Mouse (Mus musculus): ENCODE results near the gene Cdh4. TPM values are rescaled to one million over a fixed set of nuclear protein-coding genes. Genes with fewer than 3 reads are reported as not detected.

The Cdh4 gene
- polyA plus RNA-seq, 1 experiment from 2014 or later: 1.1 TPM

DNA sequence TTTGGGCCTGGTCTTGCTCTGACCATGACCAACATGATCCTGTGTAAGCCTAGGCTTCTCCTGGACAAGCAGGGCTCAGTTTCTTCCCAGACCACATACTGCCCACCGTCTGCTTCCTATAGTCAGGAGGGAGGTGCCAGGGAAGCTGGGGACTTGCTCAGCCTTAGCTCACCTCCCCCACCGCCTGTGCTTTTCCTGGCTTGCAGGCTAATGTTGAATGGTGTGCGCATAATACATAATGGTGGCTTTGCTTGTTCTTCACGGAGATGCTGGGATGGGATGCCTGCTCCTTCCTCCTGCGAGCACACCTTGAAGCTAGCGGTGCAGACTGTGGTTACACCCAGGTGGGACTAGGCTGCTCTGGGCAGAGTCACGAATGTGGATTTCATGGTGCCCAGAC, 84.7 kb downstream of the Cdh4 start:
- Histone ChIP-seq H3K36me3 (ENCODE audit: control insufficient read depth, insufficient read depth, low read length) (no peaks in the 10 kb centered on the region), H3K4me2 (ENCODE audit: low read length) (no peak overlapping the region), H3K9ac (ENCODE audit: low read length) (no peak overlapping the region), H3K4me1 (ENCODE audit: control insufficient read depth in 2 of 2, insufficient read depth in 2 of 2, low read length in 2 of 2) (no peaks in the 10 kb centered on the region), H3K4me3 (ENCODE audit: control insufficient read depth in 1 of 2, insufficient read depth in 1 of 2, low read depth in 1 of 2, low read length in 2 of 2) (no peak overlapping the region), H3K27ac (replicated peaks in 1 of 2; ENCODE audit: control insufficient read depth in 1 of 2, insufficient read depth in 1 of 2, low read depth in 2 of 2, low read length in 2 of 2) (no peak overlapping the region), H3K27me3 (ENCODE audit: control insufficient read depth, insufficient read depth, low read length) (no peaks in the 10 kb centered on the region), H3K9me3 (ENCODE audit: control insufficient read depth, low read length) (0 out of 2 replicates have a peak, but pooled peaks cover 2% of the 10 kb centered on the region)
- WGBS: 69% methylated on average over 7 of the region's 7 CpGs
- ATAC-seq (ENCODE audit: insufficient number of reproducible peaks, insufficient read depth, low FRiP score, low read depth): no peak

DNA sequence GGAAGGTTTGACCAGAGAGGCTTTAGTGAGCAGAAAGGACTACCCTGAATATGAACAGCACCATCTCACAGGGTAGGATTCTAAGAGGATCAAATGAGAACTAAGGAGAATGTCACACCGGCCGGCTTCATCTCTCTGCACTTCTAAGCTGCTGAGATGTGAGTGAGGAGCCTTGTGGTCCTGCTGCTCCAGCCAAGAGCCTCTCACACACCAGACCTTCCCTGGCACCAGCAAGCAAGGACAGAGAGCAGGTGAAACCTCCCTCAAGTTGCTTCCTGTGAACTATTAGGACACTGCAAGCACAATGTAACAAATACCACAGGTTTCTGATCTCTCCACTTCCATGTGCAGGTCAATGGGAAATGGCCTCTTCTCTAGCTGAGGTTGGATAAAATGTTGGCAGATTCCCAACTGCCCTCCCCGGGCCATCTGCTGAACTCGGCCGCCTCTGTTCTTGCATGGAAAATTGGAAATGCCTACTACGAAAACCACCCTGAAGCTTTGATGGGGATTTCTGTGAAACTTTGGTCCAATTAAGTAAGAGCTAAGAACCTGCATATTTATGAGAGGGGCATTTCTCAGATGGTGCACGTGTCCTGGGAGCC, 88.3 kb downstream of the Cdh4 start:
- Histone ChIP-seq H3K4me3 (ENCODE audit: control insufficient read depth in 1 of 2, insufficient read depth in 1 of 2, low read depth in 1 of 2, low read length in 2 of 2) (no peak overlapping the region), H3K9me3 (ENCODE audit: control insufficient read depth, low read length) (0 out of 2 replicates have a peak, but pooled peaks cover 2% of the 10 kb centered on the region), H3K27me3 (ENCODE audit: control insufficient read depth, insufficient read depth, low read length) (no peaks in the 10 kb centered on the region), H3K4me1 (ENCODE audit: control insufficient read depth in 2 of 2, insufficient read depth in 2 of 2, low read length in 2 of 2) (no peaks in the 10 kb centered on the region), H3K9ac (ENCODE audit: low read length) (no peak overlapping the region), H3K27ac (replicated peaks in 1 of 2; ENCODE audit: control insufficient read depth in 1 of 2, insufficient read depth in 1 of 2, low read depth in 2 of 2, low read length in 2 of 2) (no peak overlapping the region), H3K4me2 (ENCODE audit: low read length) (no peak overlapping the region), H3K36me3 (ENCODE audit: control insufficient read depth, insufficient read depth, low read length) (no peaks in the 10 kb centered on the region)
- ATAC-seq (ENCODE audit: insufficient number of reproducible peaks, insufficient read depth, low FRiP score, low read depth): no peak
- 64% methylated on average over 7 of the region's 7 CpGs for WGBS

DNA sequence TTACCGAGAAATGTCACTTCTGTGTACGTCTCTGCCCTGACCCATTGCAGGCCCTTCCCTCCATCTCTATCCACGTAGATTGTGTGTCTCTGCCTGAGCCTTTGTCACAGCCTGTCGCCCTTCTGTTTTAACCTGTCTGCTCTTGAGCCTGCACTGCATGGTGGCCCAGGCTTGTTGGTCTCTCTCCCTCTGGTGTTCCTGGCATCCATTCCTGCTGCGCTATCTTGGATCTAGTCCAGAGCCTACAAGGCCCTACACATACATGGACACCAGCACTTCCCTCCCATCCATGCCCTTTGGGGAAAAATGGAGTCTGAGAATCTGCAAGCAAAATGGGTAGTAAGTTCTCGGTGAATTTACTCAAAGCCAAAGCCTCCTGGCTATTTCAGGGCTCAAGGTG, 91.0 kb downstream of the Cdh4 start:
- no peak overlapping the region for H3K4me3 ChIP-seq (ENCODE audit: control insufficient read depth in 1 of 2, insufficient read depth in 1 of 2, low read depth in 1 of 2, low read length in 2 of 2)
- H3K36me3 ChIP-seq (ENCODE audit: control insufficient read depth, insufficient read depth, low read length): no peaks in the 10 kb centered on the region
- ATAC-seq (ENCODE audit: insufficient number of reproducible peaks, insufficient read depth, low FRiP score, low read depth): no peak
- 0 out of 4 replicates have a peak, but pooled peaks cover 0 to 3% of the 10 kb centered on the region in 2 experiments for H3K4me1 ChIP-seq (ENCODE audit: control insufficient read depth in 2 of 2, insufficient read depth in 2 of 2, low read length in 2 of 2)
- 0 out of 2 replicates have a peak, but pooled peaks cover 3% of the 10 kb centered on the region for H3K27me3 ChIP-seq (ENCODE audit: control insufficient read depth, insufficient read depth, low read length)
- 0 out of 2 replicates have a peak, but pooled peaks cover 2% of the 10 kb centered on the region for H3K9me3 ChIP-seq (ENCODE audit: control insufficient read depth, low read length)
- no peak overlapping the region for H3K27ac ChIP-seq (replicated peaks in 1 of 2; ENCODE audit: control insufficient read depth in 1 of 2, insufficient read depth in 1 of 2, low read depth in 2 of 2, low read length in 2 of 2)
- no peak overlapping the region for H3K4me2 ChIP-seq (ENCODE audit: low read length)
- 69% methylated on average over 6 of the region's 6 CpGs for WGBS
- no peak overlapping the region for H3K9ac ChIP-seq (ENCODE audit: low read length)

DNA sequence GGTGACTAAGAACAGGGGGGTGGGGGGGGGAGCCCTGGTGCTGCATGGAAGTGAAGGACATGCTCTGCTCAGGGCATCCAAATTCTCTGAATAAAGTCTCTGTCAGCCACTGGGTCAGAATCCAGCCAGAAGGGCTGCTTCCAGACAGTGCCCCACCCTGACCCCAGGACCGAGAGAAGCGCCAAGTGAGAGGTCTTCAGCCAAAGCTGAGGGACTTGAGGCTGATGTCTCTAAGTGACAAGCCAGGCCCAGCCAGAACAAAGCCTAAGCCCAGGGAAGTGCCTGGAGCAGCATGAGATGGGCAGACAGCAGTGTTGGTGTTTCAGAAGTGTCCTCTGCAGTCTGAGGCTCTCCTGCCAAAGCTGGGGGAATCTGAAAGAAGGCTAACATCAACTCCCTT, 91.7 kb downstream of the Cdh4 start:
- Histone ChIP-seq H3K4me2 (ENCODE audit: low read length) (no peak overlapping the region), H3K4me1 (ENCODE audit: control insufficient read depth in 2 of 2, insufficient read depth in 2 of 2, low read length in 2 of 2) (0 out of 4 replicates have a peak, but pooled peaks cover 0 to 3% of the 10 kb centered on the region in 2 experiments), H3K9ac (ENCODE audit: low read length) (no peak overlapping the region), H3K4me3 (ENCODE audit: control insufficient read depth in 1 of 2, insufficient read depth in 1 of 2, low read depth in 1 of 2, low read length in 2 of 2) (no peak overlapping the region), H3K9me3 (ENCODE audit: control insufficient read depth, low read length) (no peaks in the 10 kb centered on the region), H3K36me3 (ENCODE audit: control insufficient read depth, insufficient read depth, low read length) (no peaks in the 10 kb centered on the region), H3K27ac (replicated peaks in 1 of 2; ENCODE audit: control insufficient read depth in 1 of 2, insufficient read depth in 1 of 2, low read depth in 2 of 2, low read length in 2 of 2) (no peak overlapping the region), H3K27me3 (ENCODE audit: control insufficient read depth, insufficient read depth, low read length) (0 out of 2 replicates have a peak, but pooled peaks cover 3% of the 10 kb centered on the region)
- no peak for ATAC-seq (ENCODE audit: insufficient number of reproducible peaks, insufficient read depth, low FRiP score, low read depth)
- WGBS: 63% methylated on average over 2 of the region's 2 CpGs

DNA sequence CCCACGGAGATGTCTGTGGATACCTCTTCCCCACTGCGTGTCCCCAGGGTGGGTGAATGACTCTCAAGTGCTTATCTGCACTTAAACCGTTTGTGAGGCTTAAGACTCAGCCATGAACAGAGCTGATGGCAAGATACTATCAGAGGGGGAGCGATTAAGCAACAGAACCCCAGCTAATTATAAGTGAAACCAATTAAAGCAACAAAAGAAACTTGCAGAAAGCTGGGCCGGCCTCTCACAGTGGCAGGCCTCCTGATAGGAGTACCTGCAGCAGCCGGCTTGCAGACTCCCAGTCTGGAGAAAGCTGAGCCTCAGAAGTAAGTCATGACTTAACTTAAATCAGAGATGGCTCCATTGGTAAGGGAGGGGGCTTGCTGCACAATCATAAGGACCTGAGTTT, 93.0 kb downstream of the Cdh4 start:
- no peak overlapping the region for H3K9ac ChIP-seq (ENCODE audit: low read length)
- H3K27ac ChIP-seq (replicated peaks in 1 of 2; ENCODE audit: control insufficient read depth in 1 of 2, insufficient read depth in 1 of 2, low read depth in 2 of 2, low read length in 2 of 2): no peak overlapping the region
- WGBS: 12% methylated on average over 6 of the region's 6 CpGs
- no peak overlapping the region for H3K4me2 ChIP-seq (ENCODE audit: low read length)
- no peaks in the 10 kb centered on the region for H3K36me3 ChIP-seq (ENCODE audit: control insufficient read depth, insufficient read depth, low read length)
- no peak overlapping the region for H3K4me3 ChIP-seq (ENCODE audit: control insufficient read depth in 1 of 2, insufficient read depth in 1 of 2, low read depth in 1 of 2, low read length in 2 of 2)
- no peak for ATAC-seq (ENCODE audit: insufficient number of reproducible peaks, insufficient read depth, low FRiP score, low read depth)
- H3K27me3 ChIP-seq (ENCODE audit: control insufficient read depth, insufficient read depth, low read length): 0 out of 2 replicates have a peak, but pooled peaks cover 3% of the 10 kb centered on the region
- H3K9me3 ChIP-seq (ENCODE audit: control insufficient read depth, low read length): no peaks in the 10 kb centered on the region
- H3K4me1 ChIP-seq (ENCODE audit: control insufficient read depth in 2 of 2, insufficient read depth in 2 of 2, low read length in 2 of 2): 0 out of 4 replicates have a peak, but pooled peaks cover 0 to 3% of the 10 kb centered on the region in 2 experiments

DNA sequence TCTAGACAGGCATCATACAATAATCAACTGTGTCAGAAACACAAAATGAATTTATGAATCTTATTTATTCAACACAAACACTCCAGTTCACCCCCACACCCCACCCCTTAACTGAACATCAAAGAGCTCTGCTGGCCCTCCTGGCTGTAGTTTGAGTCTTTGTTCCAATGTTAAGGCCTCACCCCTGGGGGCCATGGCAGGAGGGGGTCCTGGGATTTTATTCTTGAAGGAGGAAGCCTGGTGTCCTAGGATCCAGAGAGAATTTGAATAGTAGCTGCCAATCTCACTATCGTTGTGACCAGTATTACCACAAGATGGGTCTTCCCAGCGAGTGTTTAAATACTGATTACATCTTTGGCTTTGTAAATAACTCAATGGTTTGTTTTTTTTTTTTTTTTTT, 94.5 kb downstream of the Cdh4 start:
- Histone ChIP-seq H3K4me3 (ENCODE audit: control insufficient read depth in 1 of 2, insufficient read depth in 1 of 2, low read depth in 1 of 2, low read length in 2 of 2) (no peak overlapping the region), H3K9ac (ENCODE audit: low read length) (no peak overlapping the region), H3K9me3 (ENCODE audit: control insufficient read depth, low read length) (no peaks in the 10 kb centered on the region), H3K4me1 (ENCODE audit: control insufficient read depth in 2 of 2, insufficient read depth in 2 of 2, low read length in 2 of 2) (0 out of 4 replicates have a peak, but pooled peaks cover 0 to 3% of the 10 kb centered on the region in 2 experiments), H3K27me3 (ENCODE audit: control insufficient read depth, insufficient read depth, low read length) (0 out of 2 replicates have a peak, but pooled peaks cover 3% of the 10 kb centered on the region), H3K27ac (replicated peaks in 1 of 2; ENCODE audit: control insufficient read depth in 1 of 2, insufficient read depth in 1 of 2, low read depth in 2 of 2, low read length in 2 of 2) (no peak overlapping the region), H3K36me3 (ENCODE audit: control insufficient read depth, insufficient read depth, low read length) (no peaks in the 10 kb centered on the region), H3K4me2 (ENCODE audit: low read length) (no peak overlapping the region)
- ATAC-seq (ENCODE audit: insufficient number of reproducible peaks, insufficient read depth, low FRiP score, low read depth): no peak
- 36% methylated on average over 2 of the region's 2 CpGs for WGBS

DNA sequence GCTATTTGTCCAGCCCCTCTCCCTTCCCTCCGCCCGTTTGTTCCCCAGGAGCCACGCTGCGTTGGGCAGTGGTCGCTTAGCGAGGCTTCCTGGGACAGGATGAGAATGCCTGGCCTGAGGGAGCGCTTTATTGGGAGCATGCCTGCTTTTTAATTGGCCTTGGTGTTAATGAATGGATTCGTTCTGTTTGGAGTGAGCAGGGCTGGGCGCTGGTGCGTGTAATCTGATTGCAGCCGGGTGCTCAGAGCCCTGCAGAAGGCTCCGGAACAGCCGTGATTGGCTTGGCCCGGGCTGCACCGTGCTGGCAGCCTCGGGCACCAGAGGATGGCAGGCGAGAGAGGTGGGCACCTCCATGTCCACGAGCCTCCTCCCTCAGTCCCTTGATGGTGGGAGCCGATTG, 95.2 kb downstream of the Cdh4 start:
- H3K4me3 ChIP-seq (ENCODE audit: control insufficient read depth in 1 of 2, insufficient read depth in 1 of 2, low read depth in 1 of 2, low read length in 2 of 2): no peak overlapping the region
- no peaks in the 10 kb centered on the region for H3K9me3 ChIP-seq (ENCODE audit: control insufficient read depth, low read length)
- H3K4me2 ChIP-seq (ENCODE audit: low read length): no peak overlapping the region
- H3K36me3 ChIP-seq (ENCODE audit: control insufficient read depth, insufficient read depth, low read length): no peaks in the 10 kb centered on the region
- H3K9ac ChIP-seq (ENCODE audit: low read length): no peak overlapping the region
- H3K27me3 ChIP-seq (ENCODE audit: control insufficient read depth, insufficient read depth, low read length): 0 out of 2 replicates have a peak, but pooled peaks cover 3% of the 10 kb centered on the region
- H3K4me1 ChIP-seq (ENCODE audit: control insufficient read depth in 2 of 2, insufficient read depth in 2 of 2, low read length in 2 of 2): 0 out of 4 replicates have a peak, but pooled peaks cover 0 to 3% of the 10 kb centered on the region in 2 experiments
- no peak overlapping the region for H3K27ac ChIP-seq (replicated peaks in 1 of 2; ENCODE audit: control insufficient read depth in 1 of 2, insufficient read depth in 1 of 2, low read depth in 2 of 2, low read length in 2 of 2)
- ATAC-seq (ENCODE audit: insufficient number of reproducible peaks, insufficient read depth, low FRiP score, low read depth): no peak
- 14% methylated on average over 19 of the region's 19 CpGs for WGBS
